Mouse (Mus musculus) E14TG2a.4 (cell line): ENCODE results near the gene Paqr7.

Source experiments
- CTCF ChIP-seq: conservative IDR thresholded peaks from 2 replicates; pipeline ENCODE4 v1.5.1; 2014; ENCODE audit warnings: low read length
- NANOG ChIP-seq: IDR thresholded peaks from 2 replicates; pipeline ENCODE4 v1.6.1; 2014; ENCODE audit warnings: borderline replicate concordance, low read length, mixed read lengths

- TF ChIP-seq CTCF (peak; percentile 73), NANOG (no peak)
Observed at GRCm38 (mm10) chr4:134549899-134550298, 53.4 kb downstream of the Paqr7 start.
